Mouse (Mus musculus): ENCODE results near the gene Dgkh. TPM values are rescaled to one million over a fixed set of nuclear protein-coding genes. Genes with fewer than 3 reads are reported as not detected.

Dgkh gene
- total RNA-seq, 2 experiments from 2014 or later = 14.5 to 17.3 TPM

DNA sequence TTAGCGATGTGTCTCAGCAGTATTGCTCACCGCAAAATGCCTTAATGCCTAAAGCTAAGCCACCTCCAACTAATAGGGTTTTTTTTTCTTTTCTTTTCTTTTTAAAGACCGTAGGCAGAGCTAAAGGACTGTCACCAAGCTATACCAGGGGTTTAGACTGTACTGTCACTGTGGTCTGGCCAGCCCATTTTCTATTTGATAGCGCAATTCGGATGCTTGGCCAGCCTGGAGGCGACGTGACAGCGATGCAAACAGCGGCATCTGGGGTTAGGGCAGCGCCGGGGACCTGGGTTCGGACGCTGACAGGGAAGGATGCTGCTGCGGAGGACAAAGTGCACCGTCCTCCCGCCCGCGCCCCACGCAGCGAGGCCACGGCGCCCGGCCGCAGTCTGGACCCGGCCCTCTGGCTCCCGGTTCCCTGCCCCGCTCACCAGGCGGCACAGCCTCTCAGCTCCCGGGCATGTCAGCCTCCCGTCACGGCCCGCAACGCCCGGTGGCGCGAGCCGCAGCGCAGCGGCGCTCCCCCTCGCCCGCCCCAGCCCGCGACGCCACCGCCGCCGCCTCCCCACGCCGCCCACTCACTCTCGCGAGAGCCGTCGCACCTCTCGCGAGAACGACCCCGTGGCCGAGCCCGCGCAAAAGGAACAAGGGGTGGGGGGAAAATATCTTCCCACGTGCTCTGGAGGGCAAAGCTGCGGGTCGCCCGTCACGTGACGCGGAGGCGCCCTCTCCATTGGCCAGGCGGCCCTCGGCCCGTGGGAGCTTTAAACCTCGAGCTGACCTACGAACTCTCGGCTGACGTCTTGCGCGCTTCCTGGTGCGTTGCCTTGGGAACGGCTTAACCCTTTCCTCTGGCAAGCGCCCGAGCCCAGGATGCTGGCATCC lies 196.1 kb downstream of the Dgkh start, which contains the start of gene Akap11:
Gene Akap11 (minus strand): TSS at position 528 of the 885 bp plus-strand sequence.
- DNase-seq = peak; percentile 93

DNA sequence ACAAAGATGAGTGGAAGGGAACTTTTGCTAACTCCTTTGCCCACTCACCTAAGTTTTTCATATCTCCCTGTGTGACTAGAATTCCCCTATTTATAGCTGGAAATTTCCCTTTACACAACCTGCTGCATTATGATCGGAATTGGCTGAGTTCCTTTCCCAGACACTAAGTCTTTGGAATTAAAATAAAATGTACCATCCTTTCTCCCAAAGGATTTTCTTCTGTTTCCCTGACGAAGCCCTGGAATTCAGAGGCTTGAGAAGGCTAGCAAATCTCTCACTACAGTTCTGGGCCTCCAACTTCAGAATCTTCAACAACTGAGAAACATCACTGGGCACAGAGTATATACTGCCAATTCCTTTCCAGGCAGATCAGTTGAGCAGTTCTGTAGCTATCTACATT lies 197.2 kb downstream of the Dgkh start:
- no peak for DNase-seq

DNA sequence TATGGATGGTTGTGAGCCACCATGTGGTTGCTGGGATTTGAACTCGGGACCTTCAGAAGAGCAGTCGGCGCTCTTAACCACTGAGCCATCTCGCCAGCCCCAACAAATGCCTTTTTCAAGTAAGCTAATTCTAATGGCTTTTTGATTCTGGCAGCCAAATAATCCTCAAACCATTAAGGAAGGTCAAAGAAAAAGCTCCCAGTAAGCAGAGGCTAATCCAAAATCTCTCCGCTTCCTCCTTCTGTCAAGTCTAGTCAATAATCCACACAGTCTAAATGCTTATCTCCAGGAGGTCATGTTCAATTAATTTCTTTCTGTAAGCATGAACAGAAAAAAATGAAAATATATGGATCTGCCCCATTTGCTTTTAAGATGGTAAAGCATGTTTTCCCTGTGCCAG lies 197.9 kb downstream of the Dgkh start:
- no peak for DNase-seq

DNA sequence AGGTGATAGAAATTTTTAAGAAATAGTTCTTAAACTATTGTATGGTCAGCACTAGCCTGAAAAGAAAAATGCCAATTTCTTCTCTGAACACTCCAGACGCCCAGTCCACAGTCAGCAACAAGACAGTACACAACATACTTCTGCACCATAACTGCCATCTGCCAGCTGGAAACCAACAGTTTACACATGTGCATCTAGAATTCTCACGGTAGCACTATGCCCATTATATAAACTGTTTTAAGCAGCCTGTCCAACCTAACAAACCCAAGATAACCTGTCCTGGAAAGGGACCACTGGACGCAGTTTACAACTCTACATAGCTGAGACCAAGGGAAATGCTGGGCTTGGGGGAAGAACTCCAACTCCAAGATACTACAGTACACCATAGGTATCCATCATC lies 198.9 kb downstream of the Dgkh start:
- DNase-seq = no peak

DNA sequence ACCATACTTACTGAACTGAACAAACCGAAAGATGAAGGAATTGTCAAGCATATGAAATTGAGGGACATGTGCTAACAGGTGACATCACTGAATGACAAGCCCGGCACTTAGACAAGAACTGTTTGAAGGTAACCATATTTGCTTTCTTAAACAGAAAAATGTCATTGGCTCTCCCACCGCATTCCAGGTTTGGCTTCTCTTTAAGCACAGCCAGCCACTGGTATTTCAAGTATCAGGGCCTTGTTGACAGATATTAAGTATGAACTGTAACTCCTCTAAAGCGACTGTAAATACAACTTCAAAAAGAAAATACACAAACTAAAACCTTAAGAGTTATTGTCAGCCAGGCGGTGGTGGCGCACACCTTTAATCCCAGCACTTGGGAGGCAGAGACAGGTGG lies 200.2 kb downstream of the Dgkh start:
- no peak for DNase-seq

DNA sequence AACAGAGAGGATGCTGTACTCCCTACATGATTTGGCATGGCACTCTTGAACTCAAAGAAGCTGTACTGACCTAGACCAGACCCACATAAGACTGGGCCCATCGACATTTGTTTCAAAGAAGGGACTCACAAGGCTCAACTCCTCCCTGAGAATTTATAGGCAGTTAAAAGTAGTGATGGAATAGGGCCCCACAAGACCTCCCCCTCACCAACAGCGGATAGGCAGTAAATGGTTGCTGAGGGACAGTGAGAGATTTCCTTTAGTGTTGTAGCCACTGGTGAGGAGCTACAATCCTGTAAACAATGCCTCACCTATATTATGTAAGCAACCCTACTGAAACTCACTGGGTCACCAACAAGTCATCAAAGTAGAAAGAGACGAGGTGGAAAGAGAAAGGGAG lies 202.3 kb downstream of the Dgkh start:
- DNase-seq = no peak

DNA sequence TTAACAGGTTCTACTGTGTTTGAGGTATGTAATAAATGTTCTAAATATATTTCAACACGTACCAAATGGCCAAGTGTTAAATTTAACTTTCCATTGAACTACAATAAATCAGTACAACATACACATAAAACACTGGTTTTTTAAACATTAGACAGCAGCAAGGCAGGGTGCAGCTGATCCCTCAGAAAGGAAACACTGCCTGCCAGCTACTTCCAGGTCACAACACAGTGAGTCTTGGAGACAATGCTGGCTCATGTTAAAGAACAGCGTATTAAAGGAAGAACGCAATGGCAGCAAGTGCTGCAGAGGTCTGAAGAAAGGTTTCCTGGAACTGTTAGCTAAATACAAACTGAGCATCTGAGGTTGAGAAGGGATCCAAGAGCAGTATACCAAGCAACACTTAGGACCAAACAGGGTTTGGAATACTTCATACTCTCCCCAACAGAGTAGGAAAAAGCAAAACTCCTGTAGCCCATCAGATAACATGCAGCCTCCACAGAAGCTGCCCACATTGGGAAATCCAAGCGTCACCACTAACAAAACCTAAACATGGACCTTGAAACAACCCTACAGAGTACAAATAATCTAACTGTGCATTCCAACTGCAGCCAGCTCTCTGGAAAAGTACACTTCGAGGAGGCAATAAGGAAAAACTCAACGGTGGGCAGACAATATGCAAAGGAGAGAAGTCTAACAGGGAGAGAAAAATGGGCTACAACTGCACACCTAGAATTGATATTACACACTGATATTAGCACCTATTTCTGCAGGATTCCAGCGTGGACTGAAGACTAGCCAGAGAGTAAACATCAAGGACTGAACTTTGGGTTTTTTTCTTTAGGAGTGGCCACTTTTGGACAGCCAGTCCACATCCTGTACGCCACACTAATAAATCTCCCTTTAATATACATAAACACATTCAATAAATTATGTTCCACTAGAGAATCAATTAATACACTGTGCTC lies 203.8 kb downstream of the Dgkh start:
- DNase-seq = no peak

DNA sequence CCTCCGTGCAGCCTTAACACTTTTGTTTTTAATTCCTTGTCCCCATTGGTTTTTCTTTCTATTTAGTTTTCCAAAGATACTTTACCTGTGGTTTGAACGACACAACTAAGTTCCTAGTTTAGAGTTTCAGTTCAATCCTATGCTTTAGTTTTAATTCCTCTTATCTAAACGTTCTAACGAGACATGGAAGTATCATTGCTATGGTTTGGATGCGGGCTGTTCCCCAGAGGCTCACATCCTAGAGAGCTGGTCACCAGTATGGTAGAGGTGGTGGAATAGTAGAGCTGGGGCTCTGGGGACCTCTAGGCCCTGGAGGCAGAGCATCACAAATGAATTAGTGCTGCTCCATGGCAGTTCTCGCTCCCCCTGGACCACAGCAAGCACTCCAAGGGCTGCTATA lies 205.7 kb downstream of the Dgkh start:
- no peak for DNase-seq

DNA sequence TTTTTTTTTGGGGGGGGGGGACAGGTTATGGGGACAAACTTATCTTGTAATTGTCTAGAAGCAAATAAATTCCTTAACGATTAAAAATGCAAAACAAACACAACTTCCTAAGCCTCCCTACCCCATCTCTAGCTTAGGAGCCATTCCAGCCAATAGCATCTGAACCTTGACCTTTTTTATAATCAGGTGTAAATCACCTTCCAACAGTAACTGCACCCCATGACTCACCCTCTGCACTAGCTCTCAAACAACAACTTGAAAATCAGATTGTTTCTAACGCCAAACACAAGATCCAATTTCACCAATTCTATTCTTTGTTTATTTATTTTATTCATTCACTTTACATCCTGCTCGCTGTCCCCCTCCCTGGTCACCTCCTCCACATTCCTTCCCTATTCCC lies 206.1 kb downstream of the Dgkh start:
- DNase-seq = no peak

DNA sequence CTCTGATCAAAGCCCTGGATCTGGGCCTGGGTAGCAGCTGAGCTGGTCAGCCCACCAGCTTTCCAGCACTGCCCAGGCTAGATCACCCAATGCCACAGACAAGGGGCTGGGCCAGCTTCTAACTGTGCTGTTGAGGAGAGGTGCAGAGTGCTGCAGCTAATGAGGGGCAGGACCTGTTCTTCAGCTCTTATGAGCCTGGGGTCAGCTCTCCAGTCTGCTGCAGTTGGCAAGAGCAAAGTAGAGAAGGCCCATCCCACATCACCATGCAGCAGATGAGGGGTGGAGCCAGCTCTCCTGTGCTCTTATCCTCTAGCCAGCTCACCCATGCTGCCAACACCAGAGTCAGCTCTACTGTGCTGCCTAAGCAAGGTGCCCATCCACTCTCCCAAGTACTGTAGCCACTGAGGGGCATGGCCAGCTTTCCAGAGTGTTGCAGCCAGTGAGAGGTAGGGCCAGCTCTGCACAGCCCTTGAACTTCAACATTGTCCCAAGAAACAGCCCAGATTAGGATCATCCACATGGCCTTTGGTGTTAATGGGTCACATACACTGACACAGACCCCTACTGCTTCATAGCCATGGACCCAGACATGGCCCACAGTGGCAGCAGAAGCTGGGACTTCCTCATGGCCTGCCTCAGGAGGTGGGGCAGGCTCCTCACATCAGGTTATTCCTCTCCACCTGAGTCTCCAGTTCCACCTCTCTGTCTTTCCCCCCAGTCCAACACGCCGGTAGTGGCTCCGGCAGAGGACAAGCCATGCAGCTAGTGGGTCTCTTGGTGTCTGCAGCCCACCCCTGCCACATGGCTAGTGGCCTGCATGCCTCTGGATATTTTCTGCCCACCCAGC lies 206.7 kb downstream of the Dgkh start:
- DNase-seq = no peak

DNA sequence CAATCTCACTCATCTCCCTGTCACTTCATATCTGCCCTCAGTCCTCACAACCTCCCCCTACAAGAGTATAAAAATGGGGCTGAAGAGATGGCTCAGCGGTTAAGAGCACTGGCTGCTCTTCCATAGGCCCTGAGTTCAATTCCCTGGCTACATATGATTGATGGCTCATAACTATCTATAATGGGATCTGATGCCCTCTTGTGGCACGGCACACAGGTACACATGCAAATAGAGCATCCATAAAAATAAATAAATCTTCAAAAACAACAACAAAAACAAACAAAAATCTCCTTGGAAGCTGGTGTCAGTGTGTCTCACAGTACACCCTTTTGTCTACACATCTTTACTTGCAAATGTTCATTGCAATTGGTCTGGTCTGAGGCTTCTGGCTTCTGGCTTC lies 207.5 kb downstream of the Dgkh start:
- DNase-seq = no peak

DNA sequence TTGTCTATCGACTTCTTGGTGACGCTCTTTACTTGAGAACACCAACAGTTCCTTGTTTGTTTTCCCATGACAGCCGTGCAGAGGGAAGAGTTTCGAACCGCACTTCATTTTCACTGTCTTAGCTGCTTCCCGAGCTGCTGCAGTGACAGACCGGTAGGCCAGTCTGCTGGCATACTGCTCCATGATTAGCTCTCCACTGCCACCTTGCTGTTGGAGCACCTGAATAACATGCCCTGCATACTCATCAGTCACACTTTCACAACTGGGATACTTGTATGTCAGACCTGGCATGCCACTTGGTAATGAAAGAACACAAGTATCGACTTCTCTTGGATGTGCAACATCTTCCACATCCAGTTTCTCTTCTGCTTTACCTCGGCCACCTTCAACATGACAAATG lies 221.9 kb downstream of the Dgkh start:
- peak; percentile 22 for DNase-seq

DNA sequence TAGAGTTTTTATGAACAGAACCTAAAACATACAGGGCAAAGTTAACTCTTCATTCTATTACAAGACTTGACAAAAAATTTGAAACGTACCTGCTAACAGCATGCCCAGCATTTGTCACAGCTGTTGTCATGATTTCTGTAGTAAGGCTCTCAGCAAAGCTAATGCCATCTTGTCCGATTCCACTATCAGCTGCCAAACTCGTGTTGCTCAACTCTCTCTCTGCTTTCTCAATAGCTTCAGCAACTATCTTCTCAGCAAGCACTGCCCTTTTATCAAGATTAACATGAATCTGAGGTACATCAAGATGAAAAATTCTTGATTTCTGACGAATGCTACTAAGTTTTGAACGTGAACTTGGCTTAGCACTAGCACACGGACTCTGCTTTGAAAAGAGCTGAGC lies 222.8 kb downstream of the Dgkh start:
- DNase-seq = no peak

Other genes starting within 250 kb of the Dgkh start
- gene Akap11, start 196.0 kb downstream of the Dgkh start, total RNA-seq (2021) = 10 to 100 TPM; 37.3 to 37.4 TPM
- gene Vwa8, start 116.3 kb upstream of the Dgkh start, total RNA-seq (2021) = 100 to 1,000 TPM; 129 to 144 TPM

All from heart, postnatal 4 days (tissue).